Mouse (Mus musculus): ENCODE results near the gene Rpl36a. TPM values are rescaled to one million over a fixed set of nuclear protein-coding genes. Genes with fewer than 3 reads are reported as not detected.
"Not testable (repeated sequence)": the region's sequence is repeated elsewhere in the genome, so short reads cannot be mapped to it uniquely, and the experiment has no call there.

Rpl36a gene
- total RNA-seq (2014; rRNA removed), result 299 and 311 TPM in 2 replicates
- 156 and 169 TPM in 2 replicates for polyA plus RNA-seq (2015; fragmentation: Nextera tagmentation; extraction: Ambion mirVana)

- ATAC-seq (ENCODE audit: low FRiP score) (peak; percentile 95), DNase-seq (ENCODE audit: low spot score) (peak; percentile 95)
- peak; percentile 82 for TF ChIP-seq CTCF (IDR thresholded peaks at IDR 0.05)
- H3K9ac ChIP-seq (replicated peaks; ENCODE audit: low read length, poor library complexity, severe bottlenecking), result peak within 1 kb of the TSS; percentile 61
- peak within 1 kb of the TSS; percentile 50 for H3K4me2 ChIP-seq (ENCODE audit: low read depth, low read length, poor library complexity, severe bottlenecking)
- H3K4me1 ChIP-seq (ENCODE audit: insufficient read depth, low read length), result no peaks in the 10 kb centered on the region
- WGBS, result 24% methylated on average over 45 of the region's 45 CpGs
- no peaks in the 10 kb centered on the region for H3K36me3 ChIP-seq (ENCODE audit: insufficient read depth, low read length)
- H3K9me3 ChIP-seq (ENCODE audit: low read length), result no peaks in the 10 kb centered on the region
- H3K4me3 ChIP-seq (ENCODE audit: low read depth, low read length), result peak within 1 kb of the TSS; percentile 41
- H3K27me3 ChIP-seq (ENCODE audit: insufficient read depth, low read length), result no peaks in the 10 kb centered on the region
- H3K27ac ChIP-seq (ENCODE audit: low read depth, low read length), result peak within 1 kb of the TSS; percentile 74
Observed at GRCm38 (mm10) chrX:134585103-134586002, at the start of gene Rpl36a. TSS of gene Rpl36a (plus strand) at chrX:134585654.

- not testable (repeated sequence) for H3K9ac ChIP-seq (replicated peaks; ENCODE audit: low read length, poor library complexity, severe bottlenecking); DNase-seq (ENCODE audit: low spot score); H3K4me2 ChIP-seq (ENCODE audit: low read depth, low read length, poor library complexity, severe bottlenecking); H3K9me3 ChIP-seq (ENCODE audit: low read length); H3K27me3 ChIP-seq (ENCODE audit: insufficient read depth, low read length); H3K4me1 ChIP-seq (ENCODE audit: insufficient read depth, low read length); H3K36me3 ChIP-seq (ENCODE audit: insufficient read depth, low read length); H3K27ac ChIP-seq (ENCODE audit: low read depth, low read length); ATAC-seq (ENCODE audit: low FRiP score); H3K4me3 ChIP-seq (ENCODE audit: low read depth, low read length)
- 89% methylated on average over 10 of the region's 10 CpGs for WGBS
- peak; percentile 27 for TF ChIP-seq CTCF (IDR thresholded peaks at IDR 0.05)
Observed at GRCm38 (mm10) chrX:134539795-134540194, 45.7 kb upstream of the Rpl36a start.

- WGBS, result 20% methylated on average over 11 of the region's 12 CpGs
- no peaks in the 10 kb centered on the region for H3K4me1 ChIP-seq (ENCODE audit: insufficient read depth, low read length)
- H3K27ac ChIP-seq (ENCODE audit: low read depth, low read length), result no peak overlapping the region
- DNase-seq (ENCODE audit: low spot score), result peak; percentile 27
- peak; percentile 23; the same call in 1 of the 2 replicates for TF ChIP-seq CTCF (IDR thresholded peaks at IDR 0.05)
- H3K4me2 ChIP-seq (ENCODE audit: low read depth, low read length, poor library complexity, severe bottlenecking), result peak overlapping the region; percentile 49
- peak overlapping the region; percentile 51; the same call in 1 of the 2 replicates for H3K9ac ChIP-seq (replicated peaks; ENCODE audit: low read length, poor library complexity, severe bottlenecking)
- no peaks in the 10 kb centered on the region for H3K9me3 ChIP-seq (ENCODE audit: low read length)
- no peaks in the 10 kb centered on the region for H3K27me3 ChIP-seq (ENCODE audit: insufficient read depth, low read length)
- H3K4me3 ChIP-seq (ENCODE audit: low read depth, low read length), result peak overlapping the region; percentile 46
- 0 out of 2 replicates have a peak, but pooled peaks have one; percentile 8 for ATAC-seq (ENCODE audit: low FRiP score)
- H3K36me3 ChIP-seq (ENCODE audit: insufficient read depth, low read length), result no peaks in the 10 kb centered on the region
Observed at GRCm38 (mm10) chrX:134540414-134541135, 44.9 kb upstream of the Rpl36a start.

- Histone ChIP-seq H3K9me3 (ENCODE audit: low read length) (no peaks in the 10 kb centered on the region), H3K4me3 (ENCODE audit: low read depth, low read length) (peak within 1 kb of the TSS; percentile 46), H3K27ac (ENCODE audit: low read depth, low read length) (0 out of 2 replicates have a peak within 1 kb of the TSS, but pooled peaks have one; percentile 18), H3K4me2 (ENCODE audit: low read depth, low read length, poor library complexity, severe bottlenecking) (peak within 1 kb of the TSS; percentile 49), H3K9ac (replicated peaks; ENCODE audit: low read length, poor library complexity, severe bottlenecking) (peak within 1 kb of the TSS; percentile 54), H3K36me3 (ENCODE audit: insufficient read depth, low read length) (no peaks in the 10 kb centered on the region), H3K4me1 (ENCODE audit: insufficient read depth, low read length) (no peaks in the 10 kb centered on the region), H3K27me3 (ENCODE audit: insufficient read depth, low read length) (no peaks in the 10 kb centered on the region)
- TF ChIP-seq CTCF (IDR thresholded peaks at IDR 0.05), result no peak
- 21% methylated on average over 34 of the region's 61 CpGs for WGBS
- ATAC-seq (ENCODE audit: low FRiP score), result peak; percentile 91
- DNase-seq (ENCODE audit: low spot score), result peak; percentile 31
Observed at GRCm38 (mm10) chrX:134541145-134541954, 44.1 kb upstream of the Rpl36a start, which contains the start of gene Timm8a1. TSS of gene Timm8a1 (minus strand) at chrX:134541865.

- Histone ChIP-seq H3K9me3 (ENCODE audit: low read length) (no peaks in the 10 kb centered on the region), H3K36me3 (ENCODE audit: insufficient read depth, low read length) (no peaks in the 10 kb centered on the region), H3K4me3 (ENCODE audit: low read depth, low read length) (peak overlapping the region; percentile 46), H3K4me2 (ENCODE audit: low read depth, low read length, poor library complexity, severe bottlenecking) (peak overlapping the region; percentile 47), H3K27me3 (ENCODE audit: insufficient read depth, low read length) (no peaks in the 10 kb centered on the region), H3K27ac (ENCODE audit: low read depth, low read length) (0 out of 2 replicates have a peak overlapping the region, but pooled peaks have one; percentile 18), H3K9ac (replicated peaks; ENCODE audit: low read length, poor library complexity, severe bottlenecking) (peak overlapping the region; percentile 54; the same call in 1 of the 2 replicates), H3K4me1 (ENCODE audit: insufficient read depth, low read length) (no peaks in the 10 kb centered on the region)
- TF ChIP-seq CTCF (IDR thresholded peaks at IDR 0.05), result no peak
- ATAC-seq (ENCODE audit: low FRiP score) (0 out of 2 replicates have a peak, but pooled peaks have one; percentile 1), DNase-seq (ENCODE audit: low spot score) (no peak)
- WGBS, result 18% methylated on average over 6 of the region's 6 CpGs
Observed at GRCm38 (mm10) chrX:134541955-134542308, 43.5 kb upstream of the Rpl36a start.

All from midbrain, postnatal 0 days (tissue).